Mouse (Mus musculus) embryonic fibroblast, embryonic 13.5 days (primary cell): ENCODE data around the gene Cntn2. TPM values are rescaled to one million over a fixed set of nuclear protein-coding genes. Genes with fewer than 3 reads are reported as not detected.

Experiments used
- H3K27ac ChIP-seq: 2 replicates; pipeline ENCODE4 v1.5.1; 2012; ENCODE audit warnings: low read length, control low read depth, inconsistent platforms; ENCODE audit not compliant: insufficient read depth
- H3K4me1 ChIP-seq: 2 replicates; pipeline ENCODE4 v1.6.1; 2011; ENCODE audit warnings: low read length; ENCODE audit not compliant: control insufficient read depth, insufficient read depth
- H3K4me3 ChIP-seq: 2 replicates; pipeline ENCODE4 v1.5.1; 2011; ENCODE audit warnings: mild to moderate bottlenecking, control low read depth, low read length; ENCODE audit not compliant: insufficient read depth
- CTCF ChIP-seq: IDR thresholded peaks from 2 replicates; pipeline ENCODE4 v1.5.1; 2011; ENCODE audit warnings: mild to moderate bottlenecking, control low read depth, low read length, moderate library complexity, borderline replicate concordance; ENCODE audit not compliant: insufficient read depth
- POLR2A ChIP-seq: IDR thresholded peaks from 2 replicates; pipeline ENCODE4 v1.6.1; 2011; ENCODE audit warnings: low read depth, mild to moderate bottlenecking, control low read depth, low read length, moderate library complexity
- polyA plus RNA-seq: library from polyadenylated mRNA; stranded (reverse); fragments of >200 nt; gene quantifications from 2 replicates; pipeline ENCODE4 v1.2.4, GENCODE M21; 2011; ENCODE audit warnings: low read depth; ENCODE audit not compliant: missing spikeins, insufficient read length

Cntn2 gene
- polyA plus RNA-seq, 1 experiment: not detected

DNA sequence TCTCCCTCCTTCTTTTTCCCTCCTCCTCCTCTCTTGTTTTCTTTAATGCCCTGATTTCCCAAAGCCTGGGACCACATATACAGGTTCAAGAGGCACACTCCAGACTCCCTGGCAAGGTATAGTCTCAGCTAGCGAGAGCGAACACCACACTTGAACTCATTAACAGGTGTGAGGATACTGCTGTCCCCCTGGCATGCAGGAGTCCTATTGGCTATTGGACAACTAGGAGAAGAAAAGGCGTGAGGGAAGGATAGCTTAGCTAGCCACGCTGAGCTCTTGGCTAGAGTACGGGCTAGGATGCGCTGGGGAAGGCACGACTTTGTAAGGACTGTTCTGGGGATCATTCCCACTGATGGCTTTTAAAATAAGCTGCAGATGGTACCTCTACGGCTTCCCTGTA lies 30.9 kb downstream of the Cntn2 start:
- TF ChIP-seq CTCF: no peak
- no peak for TF ChIP-seq POLR2A
- no peak overlapping the region for H3K4me3 ChIP-seq
- no peak overlapping the region for H3K27ac ChIP-seq
- H3K4me1 ChIP-seq: no peaks in the 10 kb centered on the region

DNA sequence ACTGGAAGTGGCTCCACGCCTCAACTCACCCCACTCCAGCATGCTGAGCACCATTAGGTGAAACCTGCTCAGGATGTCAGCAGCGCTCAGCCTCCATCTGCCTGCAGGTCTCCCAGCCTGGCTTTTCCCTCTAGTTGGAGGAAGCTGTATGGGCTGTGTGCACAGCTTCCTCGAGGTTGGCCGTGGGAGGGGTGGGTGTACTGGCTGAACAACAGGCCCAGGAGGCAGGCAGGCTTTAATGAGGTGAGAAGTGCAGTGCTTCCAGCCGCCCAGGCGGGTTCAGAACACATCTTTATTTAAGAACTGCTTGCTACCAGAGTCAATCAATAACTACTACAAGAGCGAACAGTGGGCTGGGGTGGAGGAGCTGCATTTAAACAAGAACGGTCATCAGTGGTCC lies 31.5 kb downstream of the Cntn2 start:
- Histone ChIP-seq H3K27ac (no peak overlapping the region), H3K4me3 (no peak overlapping the region), H3K4me1 (no peaks in the 10 kb centered on the region)
- TF ChIP-seq CTCF: no peak

DNA sequence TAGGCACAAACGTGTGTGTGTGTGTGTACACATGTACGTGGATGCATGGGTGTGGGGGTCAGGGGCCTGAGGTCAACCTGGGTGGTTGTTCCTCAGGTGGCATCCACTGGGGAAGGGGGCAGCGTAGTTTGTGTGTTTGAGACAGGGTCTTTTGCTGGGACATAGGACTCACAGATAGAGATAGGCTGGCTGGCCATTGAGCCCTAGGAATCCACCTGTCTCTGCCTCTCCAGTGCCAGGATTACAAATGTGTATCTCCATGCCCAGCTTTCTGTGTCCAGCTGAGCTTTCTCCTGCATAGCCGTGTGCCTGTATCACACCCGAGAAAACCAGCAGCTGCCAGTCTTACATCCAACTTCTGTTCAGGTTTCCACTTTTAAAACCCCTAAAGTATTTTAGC lies 33.3 kb downstream of the Cntn2 start:
- TF ChIP-seq POLR2A (no peak), CTCF (no peak)
- H3K4me3 ChIP-seq: no peak overlapping the region

DNA sequence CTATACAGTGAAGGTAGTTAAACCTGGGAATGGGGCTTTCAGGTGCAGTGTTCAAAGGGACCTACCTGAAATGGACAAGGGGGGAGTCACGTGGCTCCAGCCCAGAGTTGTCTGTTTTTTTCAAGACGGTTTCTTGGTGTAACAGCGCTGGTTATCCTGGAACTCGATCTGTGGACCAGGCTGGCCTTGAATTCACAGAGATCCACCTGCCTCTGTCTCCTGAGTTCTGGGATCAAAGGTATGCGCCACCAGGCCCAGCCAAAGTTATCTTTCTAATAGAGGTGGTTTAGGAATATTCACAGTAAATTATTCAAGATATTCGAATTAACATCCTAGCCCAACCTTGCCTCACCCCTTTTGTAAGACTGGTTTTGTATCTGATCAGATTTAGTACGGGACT lies 36.4 kb downstream of the Cntn2 start:
- Histone ChIP-seq H3K4me3 (no peak overlapping the region), H3K4me1 (no peaks in the 10 kb centered on the region), H3K27ac (no peak overlapping the region)
- TF ChIP-seq CTCF (no peak), POLR2A (no peak)

More for the DNA sequence above, 33.3 kb downstream of the Cntn2 start:
- no peaks in the 10 kb centered on the region for H3K4me1 ChIP-seq
- H3K27ac ChIP-seq: no peak overlapping the region

DNA sequence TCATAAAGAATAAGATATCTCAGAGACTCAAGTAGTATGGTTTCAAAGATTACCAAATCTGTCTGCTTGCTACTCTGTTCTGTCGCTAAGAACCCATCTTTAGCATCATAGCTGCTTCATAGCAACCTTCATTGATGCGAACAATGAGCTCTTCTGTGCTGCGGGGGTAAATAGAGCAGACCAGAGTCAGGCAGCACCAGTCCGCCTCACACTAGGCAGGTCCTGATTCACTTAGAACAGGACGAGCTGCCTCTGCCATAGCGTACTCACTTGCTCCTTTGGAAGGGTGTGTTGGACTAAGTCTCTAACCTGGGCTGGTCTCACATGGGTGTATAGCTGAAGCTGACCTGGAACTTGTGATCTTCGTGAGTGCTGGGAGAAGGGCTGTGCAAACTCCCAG lies 37.0 kb downstream of the Cntn2 start, which contains the start of gene Tmem81:
Tmem81 (plus strand) TSS at position 173 of the 400 bp plus-strand sequence.
- no peaks in the 10 kb centered on the region for H3K4me1 ChIP-seq
- no peak within 1 kb of the TSS for H3K27ac ChIP-seq
- no peak within 1 kb of the TSS for H3K4me3 ChIP-seq
- no peak for TF ChIP-seq CTCF
- no peak for TF ChIP-seq POLR2A

DNA sequence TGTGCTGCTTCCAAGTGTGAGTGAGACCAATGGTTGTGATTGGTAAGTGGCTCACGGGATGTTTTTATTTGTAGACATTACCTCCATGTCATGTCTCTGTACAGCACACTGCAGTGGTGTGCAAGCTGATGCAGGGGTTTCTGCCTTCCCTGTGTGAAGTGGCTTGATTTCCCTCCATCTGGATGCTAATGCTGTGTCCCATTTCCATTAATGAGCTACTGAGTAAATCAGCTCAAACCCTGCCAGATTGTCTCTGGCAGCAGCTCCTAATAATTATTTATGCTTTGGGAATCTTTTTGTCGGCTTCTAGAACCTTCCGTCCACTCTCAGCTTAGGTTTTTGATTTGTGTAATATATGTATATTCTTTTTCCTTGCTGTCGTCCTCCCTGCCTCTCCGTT lies 37.9 kb downstream of the Cntn2 start:
- no peak for TF ChIP-seq CTCF
- no peak for TF ChIP-seq POLR2A
- no peak overlapping the region for H3K4me3 ChIP-seq
- H3K4me1 ChIP-seq: no peaks in the 10 kb centered on the region
- no peak overlapping the region for H3K27ac ChIP-seq

DNA sequence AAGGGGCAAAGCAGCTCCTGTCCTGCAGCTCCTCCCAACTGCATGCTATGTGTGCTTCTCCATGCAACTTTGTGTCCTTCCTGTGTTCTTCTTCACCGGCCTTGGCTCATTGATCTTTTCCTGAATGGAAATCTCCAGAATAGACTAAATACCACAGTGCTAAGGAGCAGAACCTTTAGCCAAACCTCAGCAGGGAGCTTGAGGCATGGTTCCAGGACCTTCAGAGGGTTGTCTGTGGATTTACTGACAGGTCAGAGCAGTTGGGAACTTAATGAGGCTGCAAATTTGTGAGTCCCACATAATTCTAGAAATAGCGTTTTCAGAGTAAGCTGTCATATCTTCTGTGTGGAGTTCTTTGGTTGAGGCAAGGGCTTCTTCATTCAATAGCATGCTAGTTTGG lies 42.5 kb downstream of the Cntn2 start:
- TF ChIP-seq CTCF (no peak), POLR2A (no peak)
- Histone ChIP-seq H3K4me1 (no peaks in the 10 kb centered on the region), H3K27ac (no peak overlapping the region), H3K4me3 (no peak overlapping the region)

DNA sequence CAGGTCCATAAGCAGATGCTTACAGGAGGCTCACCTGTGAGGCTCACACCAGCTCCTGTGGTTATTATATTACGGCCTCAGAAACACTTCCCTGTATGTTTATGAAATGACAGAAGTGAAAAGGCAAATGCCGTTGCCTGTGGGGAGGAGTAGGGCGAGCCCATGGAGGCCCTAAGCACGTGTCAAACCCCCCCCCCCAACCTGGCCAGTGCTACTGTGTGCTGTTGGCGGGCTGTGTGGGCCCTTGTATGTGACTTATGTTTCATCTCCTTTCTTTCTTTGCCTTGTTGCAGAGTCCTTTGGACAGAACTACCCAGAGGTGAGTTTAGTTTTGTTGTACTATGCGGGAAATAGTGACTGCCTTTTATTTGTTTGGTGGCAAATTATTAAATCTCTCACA lies 59.3 kb downstream of the Cntn2 start:
- no peak overlapping the region for H3K4me3 ChIP-seq
- H3K4me1 ChIP-seq: no peaks in the 10 kb centered on the region
- H3K27ac ChIP-seq: no peak overlapping the region
- no peak for TF ChIP-seq CTCF
- no peak for TF ChIP-seq POLR2A

DNA sequence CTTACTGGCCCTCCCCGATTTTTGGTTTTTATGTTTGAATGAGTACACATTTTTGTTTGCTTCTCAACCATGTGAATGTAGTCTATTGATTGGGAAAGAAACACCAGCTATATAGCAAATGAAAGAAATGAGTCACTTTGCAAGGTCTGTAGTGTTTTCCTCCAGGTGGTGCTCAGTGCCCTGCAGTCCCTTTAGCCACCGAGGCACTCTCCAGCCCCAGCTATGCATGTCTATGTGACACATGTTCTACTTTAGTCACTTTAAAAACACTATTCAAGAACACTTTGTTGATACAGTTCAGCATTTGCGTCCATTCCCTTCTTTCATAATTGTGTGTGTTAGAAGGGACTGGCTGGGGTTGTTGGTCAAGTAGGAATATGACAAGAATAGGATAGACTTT lies 59.8 kb downstream of the Cntn2 start:
- TF ChIP-seq CTCF (no peak), POLR2A (no peak)
- no peak overlapping the region for H3K4me3 ChIP-seq
- no peaks in the 10 kb centered on the region for H3K4me1 ChIP-seq
- H3K27ac ChIP-seq: no peak overlapping the region

DNA sequence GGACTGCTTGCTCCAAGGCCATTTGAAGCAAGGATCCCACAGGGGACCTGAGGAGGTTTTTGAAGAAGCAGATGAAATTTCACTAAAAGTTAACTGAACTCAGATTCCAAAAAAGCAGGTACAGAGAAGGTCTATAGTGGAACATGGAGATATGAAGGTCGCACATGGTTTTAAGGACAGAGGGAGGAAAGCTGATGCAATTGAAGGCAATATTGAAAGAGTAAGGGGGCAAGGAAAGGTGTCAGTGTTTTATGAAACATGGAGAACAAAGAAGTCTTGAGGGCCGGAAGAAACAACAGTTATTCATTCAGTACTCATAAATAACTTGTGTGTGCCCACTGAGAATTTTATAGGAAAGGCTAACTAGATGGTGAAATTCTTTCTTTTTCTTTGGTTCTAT lies 61.4 kb downstream of the Cntn2 start:
- H3K27ac ChIP-seq: no peak overlapping the region
- H3K4me1 ChIP-seq: no peaks in the 10 kb centered on the region
- no peak overlapping the region for H3K4me3 ChIP-seq
- TF ChIP-seq POLR2A: no peak
- TF ChIP-seq CTCF: no peak

DNA sequence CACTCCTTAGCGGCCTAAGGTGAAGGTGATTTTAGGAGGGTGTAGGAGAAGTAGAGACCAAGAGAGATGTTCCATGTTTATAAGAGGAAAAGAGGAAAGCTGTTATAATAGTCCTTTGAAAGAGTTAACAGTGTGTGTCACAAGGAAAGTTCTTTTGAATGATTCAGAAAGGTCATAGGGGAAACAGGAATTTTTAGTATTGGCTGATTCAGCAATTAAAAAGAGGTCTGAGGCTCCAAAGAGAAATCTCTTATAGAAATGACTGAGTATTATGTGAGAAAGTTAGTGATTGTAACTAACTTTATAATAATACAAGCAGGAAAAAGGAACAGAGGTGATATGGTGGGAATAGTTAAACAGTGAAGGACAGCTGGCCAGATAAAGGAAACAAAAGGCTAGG lies 63.6 kb downstream of the Cntn2 start:
- Histone ChIP-seq H3K27ac (no peak overlapping the region), H3K4me3 (no peak overlapping the region), H3K4me1 (no peaks in the 10 kb centered on the region)
- no peak for TF ChIP-seq CTCF
- no peak for TF ChIP-seq POLR2A
